Mouse (Mus musculus) liver, adult 2 months (tissue): ENCODE measurements around the gene Intu.

Experiments used
- CTCF ChIP-seq: fragments of 200-500 bp; IDR thresholded peaks from 2 replicates; pipeline ENCODE4 v1.5.1; 2011; ENCODE audit warnings: low read depth, low read length, control low read depth
- POLR2A ChIP-seq: fragments of 200-500 bp; IDR thresholded peaks from 2 replicates; pipeline ENCODE4 v1.6.1; 2011; ENCODE audit warnings: low read length, control low read depth; ENCODE audit not compliant: insufficient read depth; ENCODE audit errors: extremely low read depth

GRCm38 (mm10) chr3:40660231-40660630 is 129.1 kb downstream of the Intu start:
- TF ChIP-seq POLR2A: no peak
- no peak for TF ChIP-seq CTCF
